Mouse (Mus musculus) right cerebral cortex, postnatal 36 days (tissue): ENCODE measurements around the gene Elmsan1.

ENCODE experiments used
- DNase-seq, 2 experiments: peaks; one replicate each; pipeline ENCODE4 v3.0.0; 2022; ENCODE audit warnings: low spot score in 2 of 2, mixed read lengths in 1 of 2

Elmsan1 gene

DNA sequence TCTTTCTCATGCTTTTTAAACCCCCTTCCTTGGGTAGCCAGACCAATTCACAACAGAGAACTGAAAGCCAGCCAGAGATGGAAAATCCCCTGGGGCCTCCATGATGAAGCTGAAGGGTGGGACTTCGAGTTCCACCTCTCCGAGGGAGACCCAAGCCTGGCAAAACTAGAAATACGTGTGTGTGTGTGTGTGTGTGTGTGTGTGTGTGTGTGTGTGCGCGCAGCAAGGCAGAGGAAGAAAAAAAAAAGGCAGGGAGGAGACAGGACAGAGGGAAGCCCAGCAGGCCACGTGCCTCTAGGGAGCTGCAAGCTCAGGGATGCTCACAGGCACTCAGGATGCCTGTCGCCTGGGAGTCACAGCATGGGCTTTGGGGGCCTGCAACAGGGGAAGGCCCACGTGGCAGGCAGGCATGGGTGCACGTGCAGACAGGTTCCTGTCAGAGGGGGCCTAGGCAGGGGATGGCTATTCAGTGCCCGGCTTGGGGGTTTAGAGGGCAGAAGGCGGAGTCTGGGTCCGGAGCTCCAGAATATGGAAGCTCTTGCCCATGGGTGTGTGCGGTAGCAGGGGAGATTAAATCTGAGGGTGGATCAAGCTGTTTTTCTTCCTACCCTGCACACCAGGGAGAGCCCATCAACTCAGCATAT, 42.4 kb downstream of the Elmsan1 start:
- DNase-seq = no peak

DNA sequence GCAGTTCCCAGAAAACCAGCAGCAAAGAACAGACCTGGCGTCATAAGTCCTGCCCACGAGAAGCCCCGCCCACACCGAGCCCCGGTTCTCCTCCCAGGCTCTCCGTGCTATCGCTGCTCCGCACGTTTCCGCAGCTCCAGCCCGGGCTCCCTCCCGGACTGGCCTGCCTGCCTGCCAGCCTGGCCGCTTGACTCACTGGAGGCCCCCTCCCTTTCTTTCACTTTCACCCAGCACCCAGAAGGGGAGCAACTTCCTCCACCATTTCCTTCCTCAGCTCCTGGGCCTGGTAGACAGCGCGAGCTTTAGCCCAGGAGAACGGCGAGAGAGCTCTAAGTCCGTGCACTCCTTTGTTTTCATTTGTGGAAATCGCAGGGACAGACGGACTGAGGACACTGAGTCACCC, 43.0 kb downstream of the Elmsan1 start:
- peak; percentile 79 to 86 for DNase-seq

DNA sequence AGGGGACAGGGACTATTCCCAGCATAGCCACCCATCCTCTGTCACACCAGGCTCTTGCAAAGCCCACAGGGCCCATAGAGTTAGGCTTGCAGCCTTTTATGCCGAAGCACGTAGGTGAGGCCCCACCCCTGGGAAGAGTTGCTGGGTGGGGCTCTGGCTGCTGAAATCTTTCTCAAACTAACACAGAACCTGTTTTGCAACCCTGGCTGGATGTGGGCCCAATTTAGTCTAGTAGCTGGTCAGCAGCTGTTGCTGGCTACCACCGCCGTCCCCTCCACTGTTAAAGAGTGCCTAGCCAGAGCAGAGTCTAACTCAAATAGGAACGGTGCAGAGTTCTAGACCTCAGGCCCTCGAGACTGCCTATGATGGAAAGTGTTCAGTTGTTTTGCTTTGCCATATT, 43.8 kb downstream of the Elmsan1 start:
- no peak for DNase-seq

DNA sequence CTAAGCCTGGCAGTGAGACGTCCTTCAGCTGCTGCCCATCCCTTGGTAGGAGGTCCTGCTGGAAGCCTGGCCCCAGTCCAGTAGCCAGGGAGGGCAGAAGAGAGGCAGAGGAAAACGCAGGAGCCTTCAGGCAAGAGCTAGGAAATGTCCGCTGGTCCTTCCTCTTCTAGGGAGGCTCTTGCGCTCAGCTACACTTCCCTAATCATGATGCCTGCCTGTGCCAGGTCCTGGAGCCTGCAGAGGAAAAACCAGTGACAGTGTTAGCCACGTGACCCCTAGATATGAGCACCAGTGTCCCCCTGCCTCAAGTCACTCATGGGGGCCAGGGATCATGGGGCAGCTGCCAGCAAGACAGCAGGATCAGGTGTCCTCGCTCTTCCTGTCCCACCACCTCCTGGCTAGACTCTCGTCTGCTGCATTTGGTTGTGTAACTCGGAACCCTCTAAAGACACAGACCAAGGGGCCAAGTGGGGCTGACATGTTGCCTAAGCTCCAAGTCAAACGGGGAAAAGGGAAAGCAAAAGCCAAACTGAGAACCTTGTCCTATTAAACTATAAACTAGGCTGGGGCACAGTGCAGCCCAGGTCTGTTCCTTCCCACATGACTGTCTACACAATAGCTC, 44.4 kb downstream of the Elmsan1 start:
- no peak for DNase-seq

DNA sequence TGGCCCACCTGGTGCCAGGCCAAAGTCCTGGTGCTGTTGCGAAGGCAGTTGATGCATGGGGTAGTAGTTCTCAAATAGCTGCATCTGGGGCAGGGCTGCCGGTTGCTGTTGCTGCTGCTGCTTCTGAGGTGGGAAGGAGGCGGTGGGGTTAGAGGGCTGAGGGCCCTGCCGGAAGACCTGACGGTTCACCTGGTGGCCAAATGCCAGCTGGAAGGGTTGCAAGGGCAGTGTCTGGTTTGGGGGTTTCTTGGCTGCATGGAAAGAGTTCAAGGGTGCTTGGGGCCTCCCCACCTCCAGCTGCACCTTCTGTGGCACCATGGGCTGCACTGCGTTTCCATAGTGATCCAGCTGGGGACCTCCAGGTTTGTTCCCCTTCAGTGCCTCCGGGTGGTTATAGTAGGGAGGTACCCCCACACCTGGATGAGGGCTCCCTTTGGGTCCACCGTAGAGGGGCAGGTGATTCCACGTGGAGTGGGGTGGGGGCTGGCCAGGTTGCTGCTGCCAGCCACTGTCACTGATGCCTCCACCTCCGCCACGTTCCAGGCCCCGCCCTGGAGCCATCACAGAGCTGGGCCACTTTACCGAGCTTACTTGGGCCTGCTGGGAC, 45.3 kb downstream of the Elmsan1 start:
- DNase-seq = no peak

DNA sequence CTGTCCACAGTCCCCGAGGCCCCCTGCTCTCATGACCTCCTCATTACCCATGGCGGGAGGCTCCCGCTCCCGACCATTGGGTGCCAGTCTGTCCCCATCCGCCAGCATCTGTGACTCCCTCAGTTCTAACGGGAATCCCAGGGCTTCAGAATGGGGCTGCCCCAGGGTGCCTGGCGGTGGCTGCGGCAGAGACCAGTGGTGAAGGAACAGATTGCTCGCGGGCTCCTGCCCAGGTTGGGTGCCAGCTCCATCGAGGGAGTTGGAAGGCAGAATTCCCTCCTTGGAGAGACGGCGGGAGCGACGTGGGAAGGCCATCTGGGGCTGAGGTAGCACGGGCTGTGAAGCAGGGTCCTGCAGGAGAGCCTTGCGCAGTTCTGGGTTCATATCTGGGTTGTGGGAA, 45.8 kb downstream of the Elmsan1 start:
- DNase-seq = no peak

DNA sequence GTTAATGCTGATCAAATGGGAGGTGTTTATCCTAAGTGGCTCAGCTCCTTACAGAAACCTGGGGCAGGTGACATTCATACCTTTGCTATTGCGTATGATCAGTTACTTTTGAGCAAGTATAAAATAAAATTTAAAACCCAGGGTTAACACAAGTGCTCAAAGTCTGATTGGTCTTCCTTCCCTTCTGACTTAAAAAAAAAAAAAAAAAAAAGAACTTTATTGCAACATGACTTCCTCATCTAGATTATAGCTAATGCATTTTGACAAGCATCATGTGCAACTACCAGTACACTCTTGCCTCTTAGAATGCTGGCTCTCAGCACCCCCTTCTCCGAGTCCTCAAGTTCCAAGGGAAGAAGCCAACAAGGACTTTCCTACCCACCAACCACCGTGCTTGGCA, 46.5 kb downstream of the Elmsan1 start:
- no peak for DNase-seq

DNA sequence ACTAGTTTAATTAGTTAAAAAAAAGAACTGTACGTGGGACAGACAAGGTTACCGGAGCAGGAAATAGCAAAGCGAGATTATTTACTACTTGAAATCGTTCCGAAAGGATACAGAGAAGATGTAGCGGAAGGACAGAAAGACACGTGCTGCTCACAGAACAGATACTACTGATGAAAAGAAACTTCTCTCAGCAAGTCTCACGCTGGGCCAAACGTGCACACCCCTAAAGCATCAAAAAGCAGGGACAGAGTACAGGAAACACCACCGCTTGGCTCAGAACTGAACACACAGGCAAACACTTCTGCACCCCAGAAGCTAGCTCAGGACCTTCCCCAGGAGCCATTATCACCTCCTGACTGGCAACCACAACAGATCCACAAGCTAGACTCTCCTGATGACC, 48.1 kb downstream of the Elmsan1 start:
- DNase-seq = no peak

DNA sequence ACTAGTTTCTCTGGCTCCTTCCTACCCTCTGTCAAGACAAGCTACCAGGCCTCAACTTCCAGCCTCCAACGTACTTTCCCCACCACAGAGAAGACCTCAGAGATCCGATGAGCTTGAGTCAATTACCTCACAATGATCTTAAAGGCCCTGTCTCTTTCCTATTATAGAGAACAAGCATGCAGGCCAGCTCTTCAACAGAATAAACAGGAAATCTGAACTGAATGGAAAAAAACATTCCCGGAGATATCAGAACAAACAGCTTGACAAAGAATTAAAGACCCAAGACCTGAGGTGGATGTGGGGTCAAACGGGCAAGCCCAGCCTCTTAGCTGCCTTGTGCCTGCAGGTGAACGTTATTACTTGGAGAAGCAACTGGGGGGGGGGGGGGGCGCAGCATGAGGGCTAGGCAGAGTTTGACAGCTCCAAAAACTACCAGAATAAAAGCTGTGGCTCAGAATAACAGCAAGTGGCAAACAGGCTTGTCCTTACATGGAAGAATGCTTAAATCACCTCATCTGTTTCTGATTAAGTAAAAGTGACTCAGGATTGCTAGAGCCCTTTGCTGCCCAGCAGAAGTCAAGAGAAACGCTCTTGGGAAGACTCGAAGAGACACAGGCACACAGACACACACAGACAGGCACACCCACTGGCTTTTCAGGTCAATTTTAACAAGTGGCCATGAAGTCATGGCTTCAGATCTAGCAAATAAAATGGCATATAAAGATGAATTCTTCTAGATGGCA, 52.9 kb downstream of the Elmsan1 start:
- DNase-seq = no peak

DNA sequence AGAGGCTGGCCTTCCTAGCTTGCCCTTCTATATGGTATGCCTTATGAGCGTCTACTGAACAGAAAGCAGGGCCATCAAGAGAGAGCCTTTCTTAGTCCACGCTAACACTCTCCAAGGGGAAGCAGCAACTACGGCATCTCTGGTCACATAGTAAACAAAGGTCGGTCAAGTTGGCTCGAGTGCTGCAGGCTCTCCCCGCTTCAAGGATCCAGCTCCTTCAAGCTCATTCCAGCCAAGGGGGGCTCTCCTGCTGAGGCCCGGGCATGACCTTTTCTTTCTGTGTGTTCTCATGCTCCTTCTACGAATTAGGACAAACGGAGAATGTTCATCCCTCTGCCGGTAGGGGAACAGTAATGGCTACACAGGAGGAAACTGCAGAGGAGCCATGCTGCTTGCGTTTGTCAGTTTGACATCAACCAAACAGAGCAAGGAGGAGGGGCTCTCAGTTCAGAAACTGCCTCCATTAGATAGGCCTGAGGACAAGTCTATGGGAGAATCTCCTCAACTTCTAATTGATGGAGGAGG, 55.0 kb downstream of the Elmsan1 start:
- DNase-seq = no peak

DNA sequence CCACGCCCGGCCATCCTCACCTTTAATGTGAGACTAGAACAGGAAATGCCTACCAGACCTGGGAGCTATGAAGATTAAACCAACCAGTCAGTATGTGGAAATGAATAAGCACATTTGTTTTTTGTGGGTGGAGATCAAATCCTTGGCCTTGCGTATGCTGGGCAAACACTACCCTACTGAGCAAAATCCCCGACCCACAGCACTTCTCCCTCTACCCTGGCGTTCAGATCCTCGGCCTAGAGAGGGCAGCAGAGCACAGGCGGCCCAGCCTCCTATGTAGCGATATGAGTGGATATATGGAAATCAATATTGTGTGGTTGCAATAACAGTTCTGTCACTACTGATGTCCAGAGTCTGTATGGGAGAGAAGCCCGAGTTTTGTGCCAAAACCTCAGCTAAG, 55.5 kb downstream of the Elmsan1 start:
- DNase-seq = no peak

DNA sequence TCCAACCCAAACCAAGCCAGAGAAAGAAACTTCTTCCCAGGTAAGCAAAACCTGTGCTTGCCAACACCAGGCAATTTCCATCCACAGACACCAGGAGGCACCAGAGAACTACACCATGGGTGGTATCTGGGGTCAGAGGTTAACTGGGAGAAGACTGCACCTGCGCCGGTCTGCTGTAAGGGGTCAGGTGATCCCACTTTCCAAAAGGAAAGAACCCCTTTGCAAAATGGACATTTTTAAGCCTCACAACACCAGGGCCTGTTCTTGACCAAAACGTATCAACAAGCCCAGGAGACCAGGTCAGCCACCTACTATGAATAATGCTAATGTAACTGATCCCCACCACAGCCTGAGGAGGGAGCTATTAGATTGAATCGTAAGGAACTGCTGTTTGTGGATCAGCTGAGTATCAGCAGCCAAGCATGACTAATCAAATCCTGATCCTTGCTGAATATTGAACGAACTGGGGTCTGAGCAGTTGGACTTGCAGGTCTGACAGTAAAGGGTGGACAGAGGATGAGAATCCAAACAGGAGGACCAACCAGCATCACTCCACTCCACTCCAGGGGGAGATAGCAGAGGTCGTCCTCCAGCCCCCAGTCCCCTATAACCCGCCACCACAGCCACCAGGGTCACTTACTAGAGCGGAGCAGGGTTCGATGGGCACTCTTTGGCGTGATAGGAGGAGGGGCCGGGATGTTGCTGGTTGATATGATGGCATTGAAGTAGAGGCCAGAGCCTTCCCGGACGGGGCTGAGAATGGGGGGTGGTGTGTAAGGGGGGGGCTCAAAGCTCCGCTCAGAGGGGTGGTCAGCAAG, 56.9 kb downstream of the Elmsan1 start:
- DNase-seq = no peak

DNA sequence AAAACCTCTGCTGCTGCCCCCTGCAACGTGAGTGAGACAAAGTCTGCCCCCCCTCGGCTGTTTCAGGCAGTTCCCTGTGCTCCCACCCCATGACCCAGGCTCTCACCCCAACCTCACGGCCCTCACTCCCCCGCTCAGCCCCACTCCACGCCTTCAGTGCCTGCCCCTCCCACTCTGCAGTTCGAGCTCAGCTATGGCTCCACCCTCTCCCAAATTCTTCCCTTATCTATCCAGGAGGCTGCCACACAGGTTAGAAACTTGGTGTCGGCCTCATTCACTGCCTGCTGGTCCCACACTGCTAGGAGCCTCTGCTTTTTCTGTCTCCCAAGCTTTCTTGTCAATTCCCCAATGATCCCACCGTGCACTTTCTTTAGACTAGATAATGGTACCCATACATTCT, 57.6 kb downstream of the Elmsan1 start:
- DNase-seq = no peak

DNA sequence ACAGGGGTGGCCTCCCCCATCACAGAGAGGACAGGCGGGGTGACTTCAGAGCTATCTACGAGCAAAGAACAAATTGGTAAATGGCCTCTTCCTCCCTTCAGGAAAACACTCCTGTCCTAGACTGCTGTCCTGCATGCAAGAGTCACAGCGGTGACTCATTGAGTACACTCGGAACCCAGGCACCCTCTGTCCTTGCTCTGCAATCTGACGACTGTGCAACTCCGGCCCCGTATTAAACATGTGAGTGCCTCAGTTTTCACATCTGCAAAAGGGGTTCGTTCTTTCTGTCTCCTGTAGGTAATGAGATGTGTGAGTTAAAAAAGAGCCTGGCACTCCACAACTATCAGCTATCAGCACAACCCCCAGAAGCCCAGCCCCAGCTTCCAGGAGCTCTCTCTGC, 58.2 kb downstream of the Elmsan1 start:
- no peak for DNase-seq

DNA sequence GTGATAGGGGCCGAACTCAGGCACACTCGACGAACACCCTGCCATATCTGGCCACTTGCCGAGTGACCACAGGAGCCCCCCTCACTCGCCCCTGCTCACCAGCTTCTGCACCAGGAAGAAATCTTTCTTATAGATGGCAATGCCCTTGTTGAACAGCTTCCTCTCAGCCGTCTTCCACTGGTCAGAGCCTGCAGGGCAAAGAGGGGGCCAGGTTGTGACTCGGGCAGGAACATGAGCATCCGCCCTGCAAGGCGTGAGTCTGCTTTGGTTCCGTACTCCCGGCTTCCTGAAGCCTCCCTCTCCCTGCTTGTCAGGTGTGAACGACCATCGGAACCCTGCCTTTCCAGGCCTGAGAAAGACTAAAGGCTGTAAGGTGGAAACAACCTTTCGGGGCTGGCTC, 60.5 kb downstream of the Elmsan1 start:
- DNase-seq = no peak

DNA sequence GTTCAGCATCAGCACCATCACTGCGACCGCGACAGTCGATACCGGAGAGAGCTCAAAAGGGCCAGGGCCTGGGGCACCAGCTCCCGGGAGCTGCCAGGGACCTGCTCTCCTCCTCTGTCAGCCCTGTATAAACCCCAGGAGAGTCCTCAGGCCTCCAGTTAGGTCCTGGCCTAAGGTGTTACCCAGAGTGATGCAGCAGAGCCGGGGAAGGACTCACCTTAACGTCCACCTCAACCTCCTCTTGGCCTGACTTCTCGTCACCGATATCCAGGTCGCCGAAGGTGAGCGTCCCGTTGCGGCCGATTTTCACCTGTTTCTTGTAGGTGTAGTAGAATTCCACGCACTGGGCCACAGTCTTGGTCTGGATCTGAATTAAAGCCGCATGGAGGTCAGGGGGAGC, 62.5 kb downstream of the Elmsan1 start:
- no peak for DNase-seq

DNA sequence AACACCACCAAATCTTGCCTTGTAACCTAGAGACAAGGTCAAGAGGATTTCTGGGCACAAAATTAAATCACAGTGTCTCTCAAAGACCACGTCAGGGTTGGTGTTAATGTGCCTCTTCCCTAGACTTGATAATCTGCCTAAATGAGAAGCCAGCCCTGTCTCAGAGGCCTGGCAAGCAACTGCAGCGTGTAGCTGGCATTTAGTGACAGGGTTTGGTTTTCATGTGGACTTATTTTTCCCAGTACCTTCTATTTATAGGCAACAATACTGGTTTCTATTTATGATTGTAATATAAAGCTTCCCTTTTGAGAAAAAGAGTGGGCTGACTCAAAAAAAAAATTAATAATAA, 63.2 kb downstream of the Elmsan1 start:
- no peak for DNase-seq

DNA sequence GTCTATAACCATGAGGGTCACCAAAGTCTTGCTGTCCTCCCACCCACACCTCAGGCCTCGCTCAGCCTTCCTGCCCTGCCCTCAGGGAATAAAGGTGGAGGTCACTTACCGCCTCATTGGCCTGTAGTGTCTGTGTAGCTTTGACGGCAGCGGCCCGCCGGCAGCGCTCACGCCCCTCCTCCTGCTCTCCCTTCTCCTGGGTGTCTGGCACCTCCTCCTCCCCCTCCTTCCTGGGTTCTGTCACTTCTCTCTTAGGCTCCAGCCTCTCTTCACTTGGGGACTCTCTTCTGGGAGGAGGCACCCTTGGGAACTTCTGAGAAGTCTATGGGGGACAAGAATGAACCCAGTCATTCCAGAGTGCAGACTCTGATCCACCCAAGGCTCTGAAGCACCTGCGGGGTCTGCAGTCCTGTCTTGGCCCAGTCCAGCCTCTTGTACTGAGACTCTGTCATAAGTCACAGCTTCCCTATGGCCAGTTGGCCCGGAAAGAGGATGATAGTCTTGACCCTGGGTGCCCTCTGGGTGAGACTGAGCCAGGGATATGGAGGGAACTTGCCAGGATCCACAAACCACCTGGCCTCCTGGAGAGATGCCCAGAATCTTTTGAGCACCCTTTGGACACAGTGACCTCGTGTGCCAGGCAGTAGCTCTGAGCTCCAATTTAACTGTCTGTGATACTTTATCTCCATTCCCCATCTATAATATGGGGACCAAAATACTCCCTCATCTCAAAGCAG, 63.7 kb downstream of the Elmsan1 start:
- no peak for DNase-seq

DNA sequence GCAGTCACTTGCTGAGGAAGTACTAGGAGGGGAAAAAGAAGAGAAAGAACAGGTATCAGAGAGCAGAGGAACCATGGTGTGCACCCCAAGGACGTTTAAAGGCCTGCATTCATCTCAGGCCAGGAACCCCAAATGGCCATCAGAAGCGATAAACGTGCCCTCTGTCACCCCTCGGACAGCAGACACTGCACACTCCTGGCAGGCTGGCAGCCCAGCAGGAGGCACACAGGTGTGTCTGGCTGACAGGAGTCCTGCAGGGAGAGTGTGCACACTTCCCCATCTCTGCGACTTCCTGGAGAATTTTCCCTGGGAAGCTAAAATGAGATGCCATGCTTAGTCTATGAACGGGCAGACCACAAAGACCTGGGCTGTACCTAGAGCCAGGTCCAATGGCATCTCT, 65.3 kb downstream of the Elmsan1 start:
- no peak for DNase-seq

DNA sequence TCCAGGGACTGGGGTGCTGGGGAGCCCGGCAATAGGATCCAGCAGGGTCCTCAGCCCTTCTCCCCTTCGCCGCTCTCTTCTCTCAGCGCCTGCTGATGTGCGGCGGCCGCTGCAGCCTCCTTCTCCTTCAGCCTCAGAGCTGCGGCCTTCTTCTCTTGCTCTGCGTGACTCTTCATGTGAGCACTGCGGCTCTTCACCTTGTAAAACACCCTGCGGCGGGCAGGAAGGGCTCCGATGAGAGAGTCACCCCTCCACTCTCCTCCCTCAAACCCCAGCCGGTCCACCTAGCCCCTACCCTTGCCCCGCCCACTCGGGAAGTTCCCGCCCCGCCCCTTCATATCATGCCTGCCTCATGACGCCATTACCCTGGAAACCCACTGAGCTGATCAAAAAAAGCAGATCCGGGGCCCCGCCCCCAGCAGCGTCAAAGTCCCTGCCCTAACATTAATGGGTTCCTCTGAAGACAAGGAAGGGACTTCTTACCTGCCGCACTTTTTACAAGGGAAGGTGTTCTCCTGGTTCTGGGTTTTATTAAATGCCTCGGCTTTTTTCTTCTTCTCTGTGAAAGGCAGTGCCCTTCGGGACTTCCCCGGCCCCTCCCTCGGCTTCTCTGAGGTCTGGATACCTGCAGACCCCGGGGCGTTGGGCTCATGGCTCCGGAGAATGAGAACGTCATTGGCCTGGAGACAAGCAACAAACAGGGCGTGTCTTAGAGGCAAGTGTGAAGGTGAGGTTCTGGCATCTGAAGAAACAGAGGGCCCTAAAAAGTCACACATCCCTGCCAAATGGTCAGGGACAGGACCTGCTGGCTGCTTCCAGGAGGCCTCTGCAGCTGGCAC, 66.1 kb downstream of the Elmsan1 start:
- DNase-seq = no peak
